Mouse (Mus musculus) brain, embryonic 14.5 days (tissue): ENCODE measurements around the gene Slc1a1.

Experiments used
- CTCF ChIP-seq: fragments of 200-500 bp; IDR thresholded peaks from 2 replicates; pipeline ENCODE4 v1.5.1; 2012; ENCODE audit warnings: inconsistent platforms, mild to moderate bottlenecking, moderate library complexity, borderline replicate concordance; ENCODE audit not compliant: insufficient read depth, insufficient read length; ENCODE audit errors: extremely low read depth
- POLR2A ChIP-seq: fragments of 200-500 bp; IDR thresholded peaks from 2 replicates; pipeline ENCODE4 v1.6.1; 2012; ENCODE audit warnings: mild to moderate bottlenecking, inconsistent platforms, borderline replicate concordance; ENCODE audit not compliant: poor library complexity, insufficient read depth, insufficient read length, severe bottlenecking; ENCODE audit errors: extremely low read depth

- no peak for TF ChIP-seq CTCF
- no peak for TF ChIP-seq POLR2A
Observed at GRCm38 (mm10) chr19:28800448-28800847, 34.4 kb upstream of the Slc1a1 start.
